Mouse (Mus musculus) lung, postnatal 0 days (tissue): Measurements from ENCODE around the gene Fam89b. TPM values are rescaled to one million over a fixed set of nuclear protein-coding genes. Genes with fewer than 3 reads are reported as not detected.

Experiments
- ATAC-seq: fragments of 200-750 bp; cut with Nextera tagmentation; 2 replicates; pipeline ENCODE4 v1.8.0; 2017; ENCODE audit warnings: moderate library complexity
- DNase-seq: peaks from one replicate; pipeline ENCODE4 v3.0.0-alpha.2; 2016; ENCODE audit warnings: low spot score
- H3K27ac ChIP-seq: fragments of 300-500 bp; sonication (generic); 2 replicates; pipeline ENCODE4 v1.5.1; 2014; ENCODE audit warnings: antibody characterized with exemption, mild to moderate bottlenecking, low read length, mixed read lengths
- H3K27me3 ChIP-seq: fragments of 300-500 bp; sonication (generic); replicated peaks from 2 replicates; pipeline ENCODE4 v1.6.1; 2014; ENCODE audit warnings: low read length, mixed read lengths; ENCODE audit not compliant: insufficient read depth
- H3K36me3 ChIP-seq: fragments of 300-500 bp; sonication (generic); 2 replicates; pipeline ENCODE4 v1.6.1; 2014; ENCODE audit warnings: low read length, mixed read lengths; ENCODE audit not compliant: insufficient read depth
- H3K4me1 ChIP-seq: fragments of 300-500 bp; sonication (generic); 2 replicates; pipeline ENCODE4 v1.6.1; 2014; ENCODE audit warnings: antibody characterized with exemption, low read depth, low read length, mixed read lengths; ENCODE audit not compliant: insufficient read depth
- H3K4me2 ChIP-seq: fragments of 300-500 bp; sonication (generic); replicated peaks from 2 replicates; pipeline ENCODE4 v1.6.1; 2014; ENCODE audit warnings: low read depth, mild to moderate bottlenecking, low read length, moderate library complexity, mixed read lengths
- H3K4me3 ChIP-seq: fragments of 300-500 bp; sonication (generic); 2 replicates; pipeline ENCODE4 v1.5.1; 2014; ENCODE audit warnings: low read depth, low read length
- H3K9ac ChIP-seq: fragments of 300-500 bp; sonication (generic); replicated peaks from 2 replicates; pipeline ENCODE4 v1.6.1; 2014; ENCODE audit warnings: low read depth, mild to moderate bottlenecking
- H3K9me3 ChIP-seq: fragments of 300-500 bp; sonication (generic); 2 replicates; pipeline ENCODE4 v1.6.1; 2016; ENCODE audit warnings: low read length, mixed read lengths
- CTCF ChIP-seq: IDR thresholded peaks from 2 replicates; pipeline ENCODE4 v1.5.1; 2016; ENCODE audit warnings: antibody characterized with exemption, mild to moderate bottlenecking
- EP300 ChIP-seq: IDR thresholded peaks from 2 replicates; pipeline ENCODE4 v1.6.1; 2016; ENCODE audit warnings: antibody characterized with exemption, mild to moderate bottlenecking, control low read depth
- WGBS: fragments of 180-500 bp; shearing (Covaris S2); extraction: QIAGEN DNeasy Blood & Tissue Kit; methylation state at CpG from one replicate; pipeline ENCODE4 v1.1.7; 2014; 5-methylcytosine and 5-hydroxymethylcytosine counted together
- polyA plus RNA-seq: library from polyadenylated mRNA; unstranded; fragments of >200 nt; fragmentation: Nextera tagmentation; extraction: Ambion mirVana; gene quantifications from 2 replicates; pipeline ENCODE4 v1.2.1, GENCODE M21; 2015

Fam89b gene
- polyA plus RNA-seq, 1 experiment from 2014 or later = 126 TPM

DNA sequence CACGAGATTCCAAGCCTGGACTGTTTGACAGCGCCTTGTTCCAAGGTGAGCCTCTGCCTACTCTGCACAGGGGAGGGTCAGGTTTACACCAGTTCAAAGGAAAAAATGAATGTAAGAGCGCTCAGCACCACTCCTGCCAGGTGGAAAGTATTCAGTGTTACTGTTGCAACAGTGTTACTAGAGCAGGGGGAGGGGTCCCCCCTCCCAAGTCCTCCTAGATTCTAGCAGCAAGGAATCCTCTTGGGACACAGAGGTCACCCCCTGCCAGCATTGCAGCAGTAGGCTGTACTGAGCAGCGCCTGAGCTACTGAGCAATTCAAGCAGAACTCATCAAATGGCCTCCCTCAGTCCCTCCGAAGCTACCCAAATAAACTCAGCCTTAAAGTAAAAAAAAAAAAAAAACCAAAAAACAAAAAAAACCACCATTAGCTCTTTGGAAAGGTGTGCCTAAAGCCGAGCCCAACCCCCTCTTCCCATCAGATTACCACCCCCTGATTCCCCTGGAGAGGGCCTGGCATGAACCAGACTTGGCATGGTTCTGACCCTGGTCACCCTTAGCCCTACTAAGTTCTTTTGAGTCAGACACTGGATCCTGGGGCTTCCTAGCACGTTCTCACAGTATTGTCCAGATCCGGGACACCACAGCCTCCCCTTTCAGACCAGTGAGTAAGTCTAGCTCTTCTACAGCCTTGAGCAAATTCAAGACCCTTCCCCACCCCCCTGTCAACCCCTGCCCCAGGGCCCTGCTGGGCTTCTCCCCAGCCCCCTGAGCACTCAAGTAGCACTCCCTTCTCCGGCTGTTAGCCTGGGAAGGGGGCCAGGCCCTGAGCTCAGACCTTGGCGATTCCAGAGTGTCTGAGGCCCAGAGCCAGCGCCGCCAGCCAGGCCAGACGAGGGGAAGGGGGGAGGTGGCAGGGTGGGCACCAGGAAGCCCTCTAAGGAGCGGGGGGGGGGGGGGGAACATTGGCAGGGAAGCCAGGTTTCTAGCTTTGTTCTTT, 11.2 kb upstream of the Fam89b start, which contains the start of gene Ltbp3:
Gene Ltbp3, plus strand, starts transcription at position 585 of the 998 bp plus-strand sequence.
- H3K9ac ChIP-seq = peak within 1 kb of the TSS; percentile 84
- no peaks in the 10 kb centered on the region for H3K36me3 ChIP-seq
- H3K4me1 ChIP-seq = peaks cover 26% of the 10 kb centered on the region
- 15% methylated on average over 12 of the region's 14 CpGs for WGBS
- H3K27ac ChIP-seq = peak within 1 kb of the TSS; percentile 89
- peak; percentile 71 for ATAC-seq
- H3K9me3 ChIP-seq = no peaks in the 10 kb centered on the region
- DNase-seq = peak; percentile 93
- H3K4me3 ChIP-seq = peak within 1 kb of the TSS; percentile 72
- peak within 1 kb of the TSS; percentile 96 for H3K4me2 ChIP-seq
- no peaks in the 10 kb centered on the region for H3K27me3 ChIP-seq
- TF ChIP-seq EP300 (peak; percentile 72), CTCF (no peak)

DNA sequence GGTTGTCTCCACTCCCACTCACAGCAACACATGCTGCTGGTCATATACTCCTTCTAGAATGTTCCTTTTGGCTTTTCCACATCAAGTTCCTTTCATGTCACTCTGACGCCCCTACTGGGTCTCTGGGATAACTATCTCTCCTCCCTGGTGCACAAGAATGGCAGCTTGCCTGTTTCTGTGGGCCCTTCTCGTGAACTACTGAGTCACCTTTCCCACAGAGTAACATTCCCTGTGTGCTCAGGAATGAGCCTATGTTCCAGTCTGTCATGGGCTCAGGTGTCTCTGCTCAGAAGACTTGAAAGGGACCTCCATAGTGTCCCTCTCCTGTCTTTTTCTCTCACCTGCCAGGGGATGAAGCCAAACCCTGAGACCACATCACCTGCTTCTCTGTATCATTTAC, 10.0 kb upstream of the Fam89b start:
- Histone ChIP-seq H3K27ac (peak overlapping the region; percentile 89), H3K27me3 (no peaks in the 10 kb centered on the region)

DNA sequence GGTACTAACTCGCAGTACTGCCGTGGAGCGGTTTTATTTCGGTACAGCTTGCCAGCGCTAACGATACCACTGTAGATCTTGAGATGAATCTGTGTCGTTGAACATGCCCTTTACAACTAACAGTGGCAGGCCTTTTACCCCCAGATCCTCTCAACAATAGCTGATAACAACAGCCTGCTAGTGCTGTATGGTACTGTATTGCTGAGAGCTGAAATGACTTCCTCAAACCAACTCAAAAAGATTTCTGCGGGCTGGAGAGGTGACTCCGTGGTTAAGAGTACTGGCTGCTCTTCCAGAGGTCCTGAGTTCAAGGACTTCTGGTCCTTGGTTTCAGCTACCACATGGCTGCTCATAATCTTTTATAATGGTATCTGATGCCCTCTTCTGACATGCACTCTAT, 4.9 kb upstream of the Fam89b start:
- no peaks in the 10 kb centered on the region for H3K9me3 ChIP-seq
- H3K36me3 ChIP-seq = no peaks in the 10 kb centered on the region
- no peak for ATAC-seq
- no peak for DNase-seq
- H3K4me1 ChIP-seq = peaks cover 12% of the 10 kb centered on the region
- no peak overlapping the region for H3K9ac ChIP-seq
- 75% methylated on average over 9 of the region's 9 CpGs for WGBS
- no peak overlapping the region for H3K27ac ChIP-seq
- no peak for TF ChIP-seq CTCF
- TF ChIP-seq EP300 = no peak
- H3K4me2 ChIP-seq = no peak overlapping the region
- no peaks in the 10 kb centered on the region for H3K27me3 ChIP-seq
- no peak overlapping the region for H3K4me3 ChIP-seq

More for the DNA sequence above, 10.0 kb upstream of the Fam89b start:
- no peaks in the 10 kb centered on the region for H3K9me3 ChIP-seq
- no peaks in the 10 kb centered on the region for H3K36me3 ChIP-seq
- H3K4me2 ChIP-seq = no peak overlapping the region
- no peak for TF ChIP-seq EP300
- peak; percentile 12; the same call in 1 of the 2 replicates for TF ChIP-seq CTCF
- H3K4me1 ChIP-seq = peaks cover 26% of the 10 kb centered on the region
- no peak overlapping the region for H3K9ac ChIP-seq
- ATAC-seq (no peak), DNase-seq (no peak)
- 43% methylated on average over 2 of the region's 2 CpGs for WGBS
- H3K4me3 ChIP-seq = no peak overlapping the region

DNA sequence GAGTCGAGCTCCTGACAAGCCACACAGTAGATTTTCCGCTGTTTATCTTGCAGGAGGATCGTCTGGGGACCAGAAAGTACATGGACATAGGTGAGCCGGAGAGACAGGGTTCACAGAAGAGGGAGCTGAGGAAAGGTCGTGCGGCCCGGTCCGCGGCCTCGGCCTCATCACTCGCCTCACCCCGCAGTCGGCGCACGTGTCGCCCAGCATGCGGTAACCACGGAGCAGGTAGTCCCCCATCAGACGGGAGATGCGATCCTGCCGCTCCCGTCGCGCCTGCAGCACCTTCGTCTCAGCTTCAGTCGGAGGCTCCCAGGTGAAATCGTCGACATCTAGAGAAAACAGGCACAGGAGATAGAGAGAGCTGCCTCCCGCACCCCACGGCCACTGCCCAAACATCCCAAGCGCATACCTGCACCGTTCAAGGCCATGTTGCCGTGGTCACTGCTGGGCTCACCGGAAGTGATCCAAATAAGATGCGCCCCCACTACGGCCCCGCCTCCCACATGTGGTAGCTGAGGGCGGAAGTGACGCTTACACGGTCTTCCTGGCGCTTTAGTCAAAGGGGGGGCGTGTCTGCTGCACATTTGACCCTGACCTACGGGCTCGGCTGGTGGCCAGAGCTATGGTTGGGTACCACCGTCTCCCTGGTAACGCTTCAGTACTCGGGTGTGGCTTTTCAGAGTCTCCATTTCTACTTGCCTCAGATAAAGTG, 2.0 kb upstream of the Fam89b start:
- WGBS = under 1% methylated on average over 47 of the region's 47 CpGs
- no peaks in the 10 kb centered on the region for H3K36me3 ChIP-seq
- peaks cover 31% of the 10 kb centered on the region for H3K4me1 ChIP-seq
- H3K27ac ChIP-seq = no peak overlapping the region
- H3K9me3 ChIP-seq = no peaks in the 10 kb centered on the region
- ATAC-seq = peak; percentile 84
- TF ChIP-seq EP300 = no peak
- no peak for TF ChIP-seq CTCF
- H3K27me3 ChIP-seq = no peaks in the 10 kb centered on the region
- peak; percentile 97 for DNase-seq
- peak overlapping the region; percentile 57 for H3K4me3 ChIP-seq
- H3K4me2 ChIP-seq = peak overlapping the region; percentile 85
- 0 out of 2 replicates have a peak overlapping the region, but pooled peaks have one; percentile 29 for H3K9ac ChIP-seq

DNA sequence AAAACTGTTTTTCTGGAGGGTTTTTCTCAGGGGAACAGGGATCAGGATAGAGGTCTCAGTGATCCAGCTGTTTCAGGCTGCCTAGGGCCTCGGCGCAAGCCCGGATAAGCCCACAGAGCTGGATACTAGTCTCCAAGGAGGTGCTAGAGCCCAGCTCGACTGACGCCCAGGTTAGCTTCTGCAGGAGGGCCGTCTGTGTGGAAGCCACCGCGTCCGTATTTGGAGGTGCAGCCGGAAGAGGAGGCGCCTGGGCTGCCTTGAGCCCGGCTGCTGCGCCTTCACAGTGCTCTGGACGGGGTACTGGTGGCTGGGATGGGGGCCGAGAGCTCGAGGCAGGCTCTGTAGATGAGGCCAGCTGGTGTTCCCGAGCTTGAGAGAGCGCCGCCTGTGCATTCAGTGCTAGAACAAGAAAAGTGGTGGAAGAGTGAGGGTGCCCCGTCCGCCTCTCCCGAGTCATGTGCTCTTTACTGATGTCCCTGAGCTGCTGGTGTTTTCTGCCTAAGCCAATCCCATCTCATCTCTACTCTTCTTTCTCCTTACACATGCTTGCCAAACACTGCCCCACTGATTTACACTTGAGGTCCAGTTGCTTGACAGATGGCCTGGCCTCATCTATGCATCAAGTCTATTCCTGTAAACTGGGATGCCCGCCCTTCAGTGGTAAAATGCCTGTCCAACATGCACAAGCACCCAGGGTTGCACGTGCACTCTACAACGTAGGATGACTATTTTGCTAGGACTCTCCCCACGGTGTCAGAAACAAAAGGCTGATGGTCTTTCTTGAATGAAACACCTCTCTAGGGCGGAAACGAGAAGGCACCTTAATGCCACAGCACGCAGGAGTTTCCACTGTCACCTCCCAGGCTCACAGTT, 1.1 kb upstream of the Fam89b start:
- WGBS = 75% methylated on average over 27 of the region's 29 CpGs
- Histone ChIP-seq H3K27me3 (no peaks in the 10 kb centered on the region), H3K4me3 (peak overlapping the region; percentile 57; the same call in 1 of the 2 replicates), H3K9me3 (no peaks in the 10 kb centered on the region), H3K27ac (no peak overlapping the region), H3K9ac (0 out of 2 replicates have a peak overlapping the region, but pooled peaks have one; percentile 29), H3K36me3 (no peaks in the 10 kb centered on the region), H3K4me1 (peaks cover 35% of the 10 kb centered on the region), H3K4me2 (peak overlapping the region; percentile 85)
- TF ChIP-seq CTCF (no peak), EP300 (no peak)
- DNase-seq (no peak), ATAC-seq (no peak)
